Mouse (Mus musculus) forebrain, embryonic 10.5 days (tissue): Measurements from ENCODE around the gene Isy1. TPM values are rescaled to one million over a fixed set of nuclear protein-coding genes. Genes with fewer than 3 reads are reported as not detected.

Experiments
- DNase-seq: peaks from one replicate; pipeline ENCODE4 v3.0.0-alpha.2; 2017; ENCODE audit warnings: low spot score; ENCODE audit errors: extremely low spot score
- H3K27ac ChIP-seq: fragments of 300-500 bp; sonication (generic); 2 replicates; pipeline ENCODE4 v1.5.1; 2016; ENCODE audit warnings: mild to moderate bottlenecking
- H3K27me3 ChIP-seq: fragments of 300-500 bp; sonication (generic); 2 replicates; pipeline ENCODE4 v1.6.1; 2016; ENCODE audit warnings: mild to moderate bottlenecking; ENCODE audit not compliant: poor library complexity, severe bottlenecking
- H3K36me3 ChIP-seq: fragments of 300-500 bp; sonication (generic); replicated peaks from 2 replicates; pipeline ENCODE4 v1.6.1; 2016; ENCODE audit warnings: mild to moderate bottlenecking, moderate library complexity
- H3K4me1 ChIP-seq: fragments of 300-500 bp; sonication (generic); 2 replicates; pipeline ENCODE4 v1.6.1; 2016
- H3K4me3 ChIP-seq: fragments of 300-500 bp; sonication (generic); 2 replicates; pipeline ENCODE4 v1.5.1; 2016; ENCODE audit warnings: mild to moderate bottlenecking, moderate library complexity
- H3K9me3 ChIP-seq: fragments of 300-500 bp; sonication (generic); 2 replicates; pipeline ENCODE4 v1.6.1; 2016; ENCODE audit warnings: mild to moderate bottlenecking, moderate library complexity
- WGBS: fragments of 180-500 bp; shearing (Covaris S2); methylation state at CpG from one replicate; pipeline ENCODE4 v1.1.7; 2016; 5-methylcytosine and 5-hydroxymethylcytosine counted together
- polyA plus RNA-seq: library from polyadenylated mRNA; unstranded; fragments of >200 nt; fragmentation: Nextera tagmentation; extraction: Ambion mirVana; gene quantifications from 2 replicates; pipeline ENCODE4 v1.2.1, GENCODE M21; 2016

Isy1 gene
- polyA plus RNA-seq: 76.4 and 78.6 TPM in 2 replicates

DNA sequence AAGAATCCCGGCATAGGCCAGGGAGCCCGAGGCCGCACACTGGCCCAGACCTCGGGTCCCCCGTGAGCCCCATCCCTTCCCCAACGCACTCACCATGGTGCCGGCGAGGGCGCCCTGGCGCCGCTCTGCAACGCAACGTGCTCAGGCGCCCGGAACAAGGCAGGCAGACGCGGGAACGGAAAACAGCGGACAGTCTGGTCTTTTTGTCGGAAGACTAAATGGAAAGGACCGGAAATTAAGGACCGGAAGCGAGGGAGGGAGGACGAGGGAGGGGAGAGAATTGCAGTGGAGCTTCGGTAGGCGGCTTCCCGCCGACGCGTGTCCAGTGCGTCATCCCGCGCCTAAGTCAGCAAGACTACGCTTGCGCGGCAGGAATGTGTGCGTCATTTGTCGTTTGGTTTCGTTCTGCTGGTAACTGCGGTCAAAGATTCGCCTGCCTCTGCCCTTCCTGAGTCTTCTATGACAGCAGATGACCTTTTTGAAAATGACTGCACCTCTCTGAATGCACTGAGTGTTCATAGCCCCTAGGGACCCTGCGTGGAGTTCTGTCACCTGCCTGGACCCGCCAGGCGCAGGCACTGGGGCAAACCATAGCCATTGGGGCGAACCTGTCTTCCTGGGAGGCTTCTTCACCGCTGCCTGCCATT is at the start of gene Isy1:
Gene Isy1 (minus strand): TSS at position 248 of the 647 bp plus-strand sequence.
- Histone ChIP-seq H3K4me1 (peaks cover 23% of the 10 kb centered on the region), H3K27me3 (no peaks in the 10 kb centered on the region), H3K9me3 (no peaks in the 10 kb centered on the region), H3K4me3 (peak within 1 kb of the TSS; percentile 68), H3K27ac (peak within 1 kb of the TSS; percentile 90), H3K36me3 (peaks cover 56% of the 10 kb centered on the region)
- under 1% methylated on average over 46 of the region's 46 CpGs for WGBS
- peak; percentile 95 for DNase-seq

DNA sequence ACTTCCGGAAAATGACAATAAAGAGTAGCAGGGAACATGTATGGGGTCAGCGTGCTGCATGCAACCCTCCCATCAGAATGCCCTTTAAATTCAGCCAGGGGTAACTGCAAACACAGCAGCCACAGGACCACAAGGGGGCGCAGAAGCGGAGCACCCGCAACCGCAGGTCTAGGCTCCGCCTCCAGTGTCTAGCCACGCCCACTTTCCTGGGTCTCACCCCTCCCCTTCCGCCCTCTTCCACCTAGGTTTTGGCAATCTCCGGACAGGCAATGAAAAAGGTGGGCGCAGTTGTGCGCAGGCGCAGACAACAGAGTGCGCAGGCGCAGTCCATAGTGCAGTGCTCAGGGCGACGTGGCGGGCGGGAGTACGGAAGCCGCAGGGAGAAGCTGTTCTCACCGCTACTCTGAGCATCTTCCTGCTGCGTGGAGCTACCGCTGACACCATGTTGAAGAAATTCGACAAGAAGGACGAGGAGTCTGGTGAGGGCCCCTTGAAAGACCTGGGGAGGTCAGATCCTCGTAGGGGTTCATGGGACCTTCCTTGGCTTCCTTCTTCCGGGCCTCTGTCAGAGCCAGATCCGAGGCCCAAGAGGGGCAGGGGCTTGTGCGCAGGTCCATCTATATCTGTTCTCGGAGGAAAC is 49.1 kb upstream of the Isy1 start, which contains the start of gene Copg1:
Gene Copg1 (plus strand): TSS at position 221 of the 640 bp plus-strand sequence.
- Histone ChIP-seq H3K36me3 (peaks cover 40% of the 10 kb centered on the region), H3K4me1 (peaks cover 10% of the 10 kb centered on the region), H3K27me3 (no peaks in the 10 kb centered on the region), H3K27ac (peak within 1 kb of the TSS; percentile 92), H3K4me3 (peak within 1 kb of the TSS; percentile 84), H3K9me3 (no peaks in the 10 kb centered on the region)
- peak; percentile 100 for DNase-seq
- under 1% methylated on average over 31 of the region's 31 CpGs for WGBS

- H3K36me3 ChIP-seq: peaks cover 30% of the 10 kb centered on the region
These were observed 48.1 kb upstream of the Isy1 start for GRCm38 (mm10) chr6:87886721-87887120.

GRCm38 (mm10) chr6:87882816-87883215 is 44.2 kb upstream of the Isy1 start:
- H3K27me3 ChIP-seq: no peaks in the 10 kb centered on the region
- no peaks in the 10 kb centered on the region for H3K36me3 ChIP-seq
- no peaks in the 10 kb centered on the region for H3K9me3 ChIP-seq
- no peak overlapping the region for H3K4me3 ChIP-seq
- 74% methylated on average over 4 of the region's 4 CpGs for WGBS
- H3K4me1 ChIP-seq: no peaks in the 10 kb centered on the region
- DNase-seq: no peak
- H3K27ac ChIP-seq: no peak overlapping the region

More at GRCm38 (mm10) chr6:87886721-87887120, 48.1 kb upstream of the Isy1 start:
- H3K4me3 ChIP-seq: no peak overlapping the region
- H3K9me3 ChIP-seq: no peaks in the 10 kb centered on the region
- WGBS: 98% methylated on average over 1 of the region's 1 CpGs
- H3K4me1 ChIP-seq: peaks cover 10% of the 10 kb centered on the region
- DNase-seq: no peak
- no peak overlapping the region for H3K27ac ChIP-seq
- H3K27me3 ChIP-seq: no peaks in the 10 kb centered on the region

GRCm38 (mm10) chr6:87882221-87882620 is 43.6 kb upstream of the Isy1 start:
- Histone ChIP-seq H3K4me3 (no peak overlapping the region), H3K4me1 (no peaks in the 10 kb centered on the region), H3K36me3 (no peaks in the 10 kb centered on the region), H3K27me3 (no peaks in the 10 kb centered on the region), H3K27ac (no peak overlapping the region), H3K9me3 (no peaks in the 10 kb centered on the region)
- DNase-seq: no peak
- WGBS: 83% methylated on average over 3 of the region's 3 CpGs

- 81% methylated on average over 3 of the region's 3 CpGs for WGBS
- Histone ChIP-seq H3K27me3 (no peaks in the 10 kb centered on the region), H3K9me3 (no peaks in the 10 kb centered on the region), H3K4me3 (no peak overlapping the region), H3K27ac (no peak overlapping the region), H3K36me3 (no peaks in the 10 kb centered on the region), H3K4me1 (0 out of 2 replicates have a peak, but pooled peaks cover 3% of the 10 kb centered on the region)
- DNase-seq: no peak
These were observed 41.0 kb upstream of the Isy1 start for GRCm38 (mm10) chr6:87879628-87880027.

DNA sequence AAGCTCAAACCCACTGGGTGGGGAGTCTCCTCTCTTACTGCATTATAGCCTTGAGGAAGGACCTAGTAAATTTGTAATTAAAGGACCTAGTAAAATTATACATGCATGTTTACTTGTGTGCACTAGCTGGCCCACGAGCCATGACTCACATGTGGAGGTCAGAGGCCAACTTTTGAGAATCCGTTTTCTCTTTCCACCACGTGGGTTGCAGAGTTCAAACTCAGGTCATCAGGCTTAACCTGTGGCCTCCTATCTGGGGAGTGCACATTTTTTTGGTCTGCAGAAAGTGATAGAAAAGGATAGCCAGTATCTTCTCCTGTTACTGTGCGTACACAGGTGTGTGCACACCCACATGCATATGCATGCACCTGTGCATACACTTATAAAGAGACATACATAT is 40.4 kb upstream of the Isy1 start:
- H3K4me3 ChIP-seq: no peak overlapping the region
- no peaks in the 10 kb centered on the region for H3K27me3 ChIP-seq
- H3K36me3 ChIP-seq: no peaks in the 10 kb centered on the region
- 53% methylated on average over 4 of the region's 4 CpGs for WGBS
- DNase-seq: no peak
- H3K4me1 ChIP-seq: 0 out of 2 replicates have a peak, but pooled peaks cover 3% of the 10 kb centered on the region
- no peaks in the 10 kb centered on the region for H3K9me3 ChIP-seq
- no peak overlapping the region for H3K27ac ChIP-seq

DNA sequence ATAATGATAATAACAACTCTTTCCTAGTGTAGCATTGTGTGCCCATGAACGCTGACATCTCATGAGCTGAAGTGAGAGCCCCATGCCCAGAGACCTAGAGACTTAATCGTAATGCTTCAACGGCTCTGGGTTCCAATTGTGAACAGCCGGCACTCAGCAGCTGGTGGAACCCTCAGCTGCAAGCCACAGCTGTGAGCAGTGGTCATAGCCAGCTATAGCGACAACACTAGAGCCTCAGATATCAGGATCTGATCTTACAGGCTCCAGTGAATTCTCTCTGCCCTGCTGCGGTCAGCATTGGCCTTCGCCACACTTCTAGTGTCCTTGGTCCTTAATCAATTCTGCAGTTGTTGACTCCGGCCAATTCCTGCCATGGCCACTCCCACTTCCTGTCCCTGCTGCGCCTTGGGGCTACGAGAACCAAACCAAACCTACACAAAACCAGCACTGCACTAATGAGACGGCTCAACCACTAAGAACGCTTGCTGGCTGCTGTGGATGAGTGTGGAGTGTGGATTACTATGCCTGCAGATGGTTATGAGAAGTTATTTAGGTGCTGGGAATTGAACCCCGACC is 37.6 kb upstream of the Isy1 start:
- Histone ChIP-seq H3K27ac (no peak overlapping the region), H3K4me1 (0 out of 2 replicates have a peak, but pooled peaks cover 3% of the 10 kb centered on the region), H3K4me3 (no peak overlapping the region), H3K9me3 (no peaks in the 10 kb centered on the region), H3K36me3 (no peaks in the 10 kb centered on the region), H3K27me3 (no peaks in the 10 kb centered on the region)
- WGBS: 77% methylated on average over 13 of the region's 13 CpGs
- no peak for DNase-seq

DNA sequence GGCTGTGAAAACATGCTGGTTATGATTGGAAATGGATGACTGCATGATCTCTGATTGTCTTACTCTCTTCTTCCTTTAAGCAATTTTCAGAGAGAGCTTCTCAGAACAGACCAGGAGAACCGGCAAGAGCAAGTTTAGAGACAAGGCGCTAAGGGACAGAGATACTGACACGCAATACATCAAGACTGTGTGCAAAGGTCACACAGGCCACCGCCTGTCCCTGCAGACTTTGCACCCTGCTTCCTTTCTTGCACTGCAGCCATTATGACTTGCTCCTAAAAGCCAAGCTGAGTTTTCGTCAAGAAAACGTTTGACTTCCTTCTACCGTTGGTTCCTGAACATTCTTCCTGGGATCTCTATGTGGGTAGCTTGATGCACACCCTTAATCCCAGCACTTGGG is 37.0 kb upstream of the Isy1 start:
- Histone ChIP-seq H3K4me1 (0 out of 2 replicates have a peak, but pooled peaks cover 3% of the 10 kb centered on the region), H3K9me3 (no peaks in the 10 kb centered on the region), H3K36me3 (no peaks in the 10 kb centered on the region), H3K4me3 (no peak overlapping the region), H3K27ac (no peak overlapping the region), H3K27me3 (no peaks in the 10 kb centered on the region)
- DNase-seq: no peak
- WGBS: 94% methylated on average over 7 of the region's 7 CpGs

DNA sequence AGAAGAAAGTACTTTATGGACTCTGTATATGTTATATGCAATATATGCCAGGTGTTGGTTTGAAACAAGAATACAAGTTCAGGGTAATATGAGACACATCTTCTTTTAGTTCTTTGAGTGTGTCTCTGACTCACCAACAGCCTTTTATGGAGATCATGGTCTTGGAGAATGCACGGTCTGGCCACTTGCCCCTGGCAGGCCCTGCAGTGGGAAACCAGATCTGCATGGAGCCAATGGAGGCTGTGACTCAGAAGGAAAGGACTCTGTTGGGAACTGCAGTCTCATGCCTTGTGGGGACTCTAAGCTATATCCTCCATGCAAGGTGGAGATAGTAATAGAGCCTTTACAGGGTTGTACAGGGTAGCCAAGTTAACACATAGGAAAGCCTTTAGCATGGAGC is 36.5 kb upstream of the Isy1 start:
- Histone ChIP-seq H3K4me1 (0 out of 2 replicates have a peak, but pooled peaks cover 3% of the 10 kb centered on the region), H3K36me3 (no peaks in the 10 kb centered on the region), H3K27me3 (no peaks in the 10 kb centered on the region), H3K4me3 (no peak overlapping the region), H3K9me3 (no peaks in the 10 kb centered on the region), H3K27ac (no peak overlapping the region)
- no peak for DNase-seq
- 88% methylated on average over 1 of the region's 1 CpGs for WGBS

- Histone ChIP-seq H3K9me3 (no peaks in the 10 kb centered on the region), H3K27me3 (no peaks in the 10 kb centered on the region), H3K4me1 (0 out of 2 replicates have a peak, but pooled peaks cover 3% of the 10 kb centered on the region), H3K27ac (no peak overlapping the region), H3K36me3 (no peaks in the 10 kb centered on the region), H3K4me3 (no peak overlapping the region)
- no peak for DNase-seq
- 90% methylated on average over 2 of the region's 2 CpGs for WGBS
These were observed 35.4 kb upstream of the Isy1 start for GRCm38 (mm10) chr6:87873963-87874362.

- no peaks in the 10 kb centered on the region for H3K27me3 ChIP-seq
- H3K4me3 ChIP-seq: no peak overlapping the region
- H3K36me3 ChIP-seq: no peaks in the 10 kb centered on the region
- WGBS: 59% methylated on average over 1 of the region's 1 CpGs
- H3K27ac ChIP-seq: no peak overlapping the region
- H3K4me1 ChIP-seq: 0 out of 2 replicates have a peak, but pooled peaks cover 3% of the 10 kb centered on the region
- DNase-seq: no peak
- H3K9me3 ChIP-seq: no peaks in the 10 kb centered on the region
These were observed 34.5 kb upstream of the Isy1 start for GRCm38 (mm10) chr6:87873104-87873503.

DNA sequence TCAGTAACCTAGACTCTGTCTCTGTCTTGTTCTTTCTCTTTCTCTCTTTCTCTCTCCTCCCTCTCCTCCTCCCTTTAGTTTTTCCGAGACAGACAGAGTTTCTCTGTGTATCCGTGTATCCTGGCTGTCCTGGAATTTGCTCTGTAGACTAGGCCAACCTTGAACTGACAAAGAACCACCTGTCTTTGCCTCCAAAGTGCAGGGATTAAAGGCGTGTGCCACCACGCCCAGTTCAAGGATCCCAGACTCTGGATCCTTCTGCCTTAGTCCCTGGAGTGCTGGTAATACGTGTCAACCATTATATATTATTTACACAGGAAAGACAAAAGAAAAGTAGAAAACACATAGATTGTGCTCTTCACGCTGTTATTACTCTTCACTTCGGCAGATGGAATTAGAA is 32.6 kb upstream of the Isy1 start:
- 86% methylated on average over 7 of the region's 7 CpGs for WGBS
- Histone ChIP-seq H3K36me3 (no peaks in the 10 kb centered on the region), H3K27ac (no peak overlapping the region), H3K27me3 (no peaks in the 10 kb centered on the region), H3K4me1 (0 out of 2 replicates have a peak, but pooled peaks cover 1% of the 10 kb centered on the region), H3K9me3 (no peaks in the 10 kb centered on the region), H3K4me3 (no peak overlapping the region)
- DNase-seq: no peak
